Mouse (Mus musculus): ENCODE data around the gene Ephx3. TPM values are rescaled to one million over a fixed set of nuclear protein-coding genes. Genes with fewer than 3 reads are reported as not detected.

Gene Ephx3
- 0.21 and 0.30 TPM in 2 replicates for total RNA-seq (2012; rRNA removed)
- 0.31 TPM in 1 of 2 replicates, not detected in the other for total RNA-seq (2014; rRNA removed)
- 0.20 and 0.24 TPM in 2 replicates for polyA plus RNA-seq (2012; ENCODE audit: insufficient read length, low read depth)

DNA sequence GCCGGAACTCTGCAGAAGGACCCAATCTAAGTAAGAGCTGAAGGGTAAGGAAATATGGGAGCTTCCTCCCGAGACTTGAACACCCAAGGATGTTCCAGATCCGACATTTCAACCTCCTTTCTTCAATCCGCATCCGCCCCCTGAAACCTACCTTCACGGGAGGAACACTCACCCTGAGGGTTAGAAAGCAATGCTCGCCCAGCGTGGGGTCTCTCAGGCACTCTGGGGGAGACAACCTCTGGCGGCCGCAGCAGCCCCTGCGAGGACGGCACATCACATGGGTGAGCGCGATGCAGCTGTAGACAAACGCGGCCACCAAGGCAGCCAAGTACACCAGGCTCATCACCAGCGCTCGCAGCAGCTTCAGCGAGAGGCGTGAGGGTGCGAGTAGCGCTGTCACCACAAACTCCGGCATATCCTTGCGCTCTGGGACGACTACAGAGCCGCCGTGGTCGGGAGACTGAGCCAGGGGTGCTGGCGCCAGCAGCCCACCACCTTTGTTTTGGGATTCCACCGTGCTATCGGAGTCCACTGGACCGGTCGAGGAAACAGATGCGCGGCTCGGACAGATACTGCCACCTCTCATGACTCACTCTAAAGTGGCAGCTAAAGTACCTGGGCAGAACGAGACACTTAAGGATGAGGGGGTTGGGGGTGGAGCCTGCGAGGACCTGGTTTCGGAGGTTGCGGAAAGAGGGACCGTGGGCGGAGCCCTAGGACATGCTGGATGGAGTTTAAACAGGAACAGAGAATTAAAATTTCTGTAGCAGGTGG lies at the start of gene Ephx3:
Gene Ephx3, minus strand, starts transcription at position 687 of the 774 bp plus-strand sequence.
- no peak within 1 kb of the TSS for H3K4me3 ChIP-seq (replicated peaks in 1 of 3; ENCODE audit: low read depth in 2 of 3, low read length in 2 of 3, poor library complexity in 1 of 3)
- H3K4me1 ChIP-seq (ENCODE audit: control insufficient read depth in 1 of 2, insufficient read depth in 2 of 2) = no peaks in the 10 kb centered on the region
- no peak within 1 kb of the TSS for H3K4me2 ChIP-seq (ENCODE audit: insufficient read depth, low read depth, poor library complexity, severe bottlenecking)
- no peaks in the 10 kb centered on the region for H3K27me3 ChIP-seq (replicated peaks)
- no peaks in the 10 kb centered on the region for H3K9me3 ChIP-seq (replicated peaks; ENCODE audit: low read length)
- H3K36me3 ChIP-seq (replicated peaks in 1 of 2; ENCODE audit: control insufficient read depth in 1 of 2, insufficient read depth in 1 of 2, low read length in 1 of 2) = peaks cover 11 to 33% of the 10 kb centered on the region in 2 experiments
- no peak for DNase-seq (ENCODE audit: extremely low read depth)
- TF ChIP-seq BHLHE40 (IDR thresholded peaks at IDR 0.05; ENCODE audit: low read depth, low read length) (no peak), IRF4 (IDR thresholded peaks at IDR 0.05; ENCODE audit: low read depth, low read length) (no peak), USF1 (IDR thresholded peaks at IDR 0.05; ENCODE audit: low read depth, low read length) (no peak), MAX (IDR thresholded peaks at IDR 0.05; ENCODE audit: low read length) (no peak), MAZ (IDR thresholded peaks at IDR 0.05; ENCODE audit: low read depth, low read length) (no peak), ZKSCAN1 (IDR thresholded peaks at IDR 0.05; ENCODE audit: borderline replicate concordance, low read depth, low read length) (no peak), RCOR1 (conservative IDR thresholded peaks at IDR 0.05; ENCODE audit: low read depth, low read length) (no peak), HCFC1 (IDR thresholded peaks at IDR 0.05; ENCODE audit: low read depth, low read length) (no peak), SMC3 (IDR thresholded peaks at IDR 0.05; ENCODE audit: low read depth, low read length) (no peak), CHD2 (IDR thresholded peaks at IDR 0.05; ENCODE audit: low read length) (no peak), RAD21 (IDR thresholded peaks at IDR 0.05; ENCODE audit: low read depth, low read length) (no peak), POLR2AphosphoS2 (IDR thresholded peaks at IDR 0.05; ENCODE audit: low read depth, low read length) (no peak), ZC3H11A (IDR thresholded peaks at IDR 0.05; ENCODE audit: low read depth, low read length) (no peak), SIN3A (IDR thresholded peaks at IDR 0.05; ENCODE audit: low read length) (no peak), MXI1 (IDR thresholded peaks at IDR 0.05; ENCODE audit: low read depth, low read length) (no peak), GABPA (IDR thresholded peaks at IDR 0.05; ENCODE audit: insufficient replicate concordance, low read depth, low read length) (no peak), EP300 (IDR thresholded peaks at IDR 0.05; ENCODE audit: low read length) (no peak), MYC (IDR thresholded peaks at IDR 0.05; ENCODE audit: low read depth, low read length) (no peak), USF2 (conservative IDR thresholded peaks at IDR 0.05; ENCODE audit: low read depth, low read length) (no peak)
- H3K9ac ChIP-seq (ENCODE audit: insufficient read depth, low read depth) = no peak within 1 kb of the TSS
- in situ Hi-C loops (cut with MboI; ENCODE audit: low pct_ligation_motif_present, low pct_unique_long_range_greater_than_20kb, low sequenced_read_pairs) = no loop called here
- no peak within 1 kb of the TSS for H3K27ac ChIP-seq (ENCODE audit: insufficient read depth, low read depth)
- dilution Hi-C loops (cut with MboI; ENCODE audit: extremely low pct_ligation_motif_present, extremely low pct_unique_long_range_greater_than_20kb, low sequenced_read_pairs) = no loop called here
- H3K79me2 ChIP-seq (replicated peaks; ENCODE audit: control insufficient read depth, extremely low read depth, insufficient read depth, poor library complexity, severe bottlenecking) = no peaks in the 10 kb centered on the region

DNA sequence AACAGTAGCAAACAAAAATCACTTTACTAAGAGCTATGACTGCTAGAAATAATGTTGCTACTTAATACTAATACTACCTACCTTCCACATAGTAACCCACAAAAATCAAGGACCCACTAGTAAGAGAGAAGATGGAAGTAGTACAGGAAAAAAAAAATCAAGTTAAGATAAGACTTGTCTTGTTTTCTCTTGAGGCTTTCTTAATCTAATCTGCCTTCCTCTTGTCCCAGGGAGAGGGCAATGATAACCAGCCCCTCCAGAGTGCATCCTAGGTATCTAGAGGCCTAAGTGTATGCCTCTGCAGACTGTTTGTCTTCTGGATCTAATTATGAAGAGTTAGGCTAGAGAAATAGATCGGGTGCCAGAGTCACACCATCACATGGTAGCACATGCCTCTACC lies 49.2 kb upstream of the Ephx3 start:
- no peaks in the 10 kb centered on the region for H3K27me3 ChIP-seq (replicated peaks)
- no peak overlapping the region for H3K9ac ChIP-seq (ENCODE audit: insufficient read depth, low read depth)
- no peak overlapping the region for H3K27ac ChIP-seq (ENCODE audit: insufficient read depth, low read depth)
- no peak overlapping the region for H3K4me3 ChIP-seq (replicated peaks in 1 of 3; ENCODE audit: low read depth in 2 of 3, low read length in 2 of 3, poor library complexity in 1 of 3)
- DNase-seq (ENCODE audit: extremely low read depth) = no peak
- in situ Hi-C loops (cut with MboI; ENCODE audit: low pct_ligation_motif_present, low pct_unique_long_range_greater_than_20kb, low sequenced_read_pairs) (no loop called here), dilution Hi-C loops (cut with MboI; ENCODE audit: extremely low pct_ligation_motif_present, extremely low pct_unique_long_range_greater_than_20kb, low sequenced_read_pairs) (no loop called here)
- H3K4me2 ChIP-seq (ENCODE audit: insufficient read depth, low read depth, poor library complexity, severe bottlenecking) = no peak overlapping the region
- peaks cover 11 to 60% of the 10 kb centered on the region in 2 experiments for H3K4me1 ChIP-seq (ENCODE audit: control insufficient read depth in 1 of 2, insufficient read depth in 2 of 2)
- H3K9me3 ChIP-seq (replicated peaks; ENCODE audit: low read length) = no peaks in the 10 kb centered on the region
- peaks cover 10 to 54% of the 10 kb centered on the region in 2 experiments for H3K36me3 ChIP-seq (replicated peaks in 1 of 2; ENCODE audit: control insufficient read depth in 1 of 2, insufficient read depth in 1 of 2, low read length in 1 of 2)
- H3K79me2 ChIP-seq (replicated peaks; ENCODE audit: control insufficient read depth, extremely low read depth, insufficient read depth, poor library complexity, severe bottlenecking) = peaks cover 86% of the 10 kb centered on the region
- TF ChIP-seq ZNF384 (IDR thresholded peaks at IDR 0.05; ENCODE audit: low read depth, low read length) (no peak), HCFC1 (IDR thresholded peaks at IDR 0.05; ENCODE audit: low read depth, low read length) (no peak), USF2 (conservative IDR thresholded peaks at IDR 0.05; ENCODE audit: low read depth, low read length) (no peak), TBP (conservative IDR thresholded peaks at IDR 0.05; ENCODE audit: low read depth, low read length) (no peak), CHD2 (IDR thresholded peaks at IDR 0.05; ENCODE audit: low read length) (no peak), POLR2A (IDR thresholded peaks at IDR 0.05; ENCODE audit: low read depth, low read length) (no peak), UBTF (IDR thresholded peaks at IDR 0.05; ENCODE audit: low read depth, low read length) (no peak), SIN3A (IDR thresholded peaks at IDR 0.05; ENCODE audit: low read length) (no peak), MYC (IDR thresholded peaks at IDR 0.05; ENCODE audit: low read depth, low read length) (no peak), MXI1 (IDR thresholded peaks at IDR 0.05; ENCODE audit: low read depth, low read length) (no peak), MEF2A (IDR thresholded peaks at IDR 0.05; ENCODE audit: borderline replicate concordance, low read depth, low read length) (no peak), RCOR1 (conservative IDR thresholded peaks at IDR 0.05; ENCODE audit: low read depth, low read length) (no peak), ZMIZ1 (IDR thresholded peaks at IDR 0.05; ENCODE audit: low read depth, low read length) (no peak), MAFK (IDR thresholded peaks at IDR 0.05; ENCODE audit: insufficient replicate concordance, low read length) (no peak)
